Mouse (Mus musculus): ENCODE results near the gene Fbln2.
"Not testable (repeated sequence)": the region's sequence is repeated elsewhere in the genome, so short reads cannot be mapped to it uniquely, and the experiment has no call there.

The Fbln2 gene

GRCm38 (mm10) chr6:91212155-91212554 is at the start of gene Fbln2:
TSS of gene Fbln2 (plus strand) at chr6:91212455.
- DNase-seq (ENCODE audit: low read depth, low spot score) = not testable (repeated sequence)

GRCm38 (mm10) chr6:91163195-91163911 is 48.9 kb upstream of the Fbln2 start:
- no peak for DNase-seq (ENCODE audit: low read depth, low spot score)

- no peak for DNase-seq (ENCODE audit: low read depth, low spot score)
Measured at GRCm38 (mm10) chr6:91164584-91164983, 47.7 kb upstream of the Fbln2 start.

- DNase-seq (ENCODE audit: low read depth, low spot score) = peak; percentile 48
Measured at GRCm38 (mm10) chr6:91165210-91165609, 47.0 kb upstream of the Fbln2 start.

GRCm38 (mm10) chr6:91167828-91168227 is 44.4 kb upstream of the Fbln2 start:
- no peak for DNase-seq (ENCODE audit: low read depth, low spot score)

GRCm38 (mm10) chr6:91169129-91169528 is 43.1 kb upstream of the Fbln2 start:
- DNase-seq (ENCODE audit: low read depth, low spot score) = no peak

GRCm38 (mm10) chr6:91171396-91171895 is 40.8 kb upstream of the Fbln2 start:
- DNase-seq (ENCODE audit: low read depth, low spot score) = no peak

GRCm38 (mm10) chr6:91172381-91172780 is 39.9 kb upstream of the Fbln2 start:
- no peak for DNase-seq (ENCODE audit: low read depth, low spot score)

GRCm38 (mm10) chr6:91173221-91173880 is 38.9 kb upstream of the Fbln2 start:
- no peak for DNase-seq (ENCODE audit: low read depth, low spot score)

- no peak for DNase-seq (ENCODE audit: low read depth, low spot score)
Measured at GRCm38 (mm10) chr6:91174211-91174610, 38.0 kb upstream of the Fbln2 start.

GRCm38 (mm10) chr6:91180767-91181171 is 31.5 kb upstream of the Fbln2 start:
- DNase-seq (ENCODE audit: low read depth, low spot score) = no peak

- DNase-seq (ENCODE audit: low read depth, low spot score) = no peak
Measured at GRCm38 (mm10) chr6:91181320-91181719, 30.9 kb upstream of the Fbln2 start.

GRCm38 (mm10) chr6:91182075-91182490 is 30.2 kb upstream of the Fbln2 start:
- DNase-seq (ENCODE audit: low read depth, low spot score) = no peak

- DNase-seq (ENCODE audit: low read depth, low spot score) = no peak
Measured at GRCm38 (mm10) chr6:91183041-91183440, 29.2 kb upstream of the Fbln2 start.

GRCm38 (mm10) chr6:91183980-91184379 is 28.3 kb upstream of the Fbln2 start:
- no peak for DNase-seq (ENCODE audit: low read depth, low spot score)

- no peak for DNase-seq (ENCODE audit: low read depth, low spot score)
Measured at GRCm38 (mm10) chr6:91184776-91185175, 27.5 kb upstream of the Fbln2 start.

- no peak for DNase-seq (ENCODE audit: low read depth, low spot score)
Measured at GRCm38 (mm10) chr6:91185502-91185901, 26.8 kb upstream of the Fbln2 start.

- DNase-seq (ENCODE audit: low read depth, low spot score) = peak; percentile 31
Measured at GRCm38 (mm10) chr6:91186161-91186931, 25.9 kb upstream of the Fbln2 start.

GRCm38 (mm10) chr6:91186934-91187333 is 25.3 kb upstream of the Fbln2 start:
- no peak for DNase-seq (ENCODE audit: low read depth, low spot score)

- no peak for DNase-seq (ENCODE audit: low read depth, low spot score)
Measured at GRCm38 (mm10) chr6:91187871-91188270, 24.4 kb upstream of the Fbln2 start.

- no peak for DNase-seq (ENCODE audit: low read depth, low spot score)
Measured at GRCm38 (mm10) chr6:91189971-91190370, 22.3 kb upstream of the Fbln2 start.

GRCm38 (mm10) chr6:91191465-91191864 is 20.8 kb upstream of the Fbln2 start:
- no peak for DNase-seq (ENCODE audit: low read depth, low spot score)
